Mouse (Mus musculus) monocyte, adult 5-6 weeks (primary cell): ENCODE data around the gene Adra1d. TPM values are rescaled to one million over a fixed set of nuclear protein-coding genes. Genes with fewer than 3 reads are reported as not detected.
A peak's percentile ranks its signal among the peaks of the same experiment; 100 is the strongest.

Experiments used
- ATAC-seq: fragments of 153-309, 156-312 bp; replicated peaks from 2 replicates; pipeline ENCODE4 v1.8.0; 2017; ENCODE audit warnings: mild to moderate bottlenecking; ENCODE audit not compliant: low TSS enrichment, insufficient number of reproducible peaks, severe bottlenecking, poor library complexity, low FRiP score
- total RNA-seq: library from RNA; stranded (forward); fragments of 200-1000, 200-491, 200-594 nt; gene quantifications from 3 replicates; pipeline ENCODE4 v1.2.3, GENCODE M21; 2017

Gene Adra1d
- total RNA-seq, 1 experiment from 2014 or later = not detected

GRCm38 (mm10) chr2:131505431-131505830 is 56.7 kb downstream of the Adra1d start:
- no peak for ATAC-seq

- 0 out of 2 replicates have a peak, but pooled peaks have one; percentile 33 for ATAC-seq
Observed at GRCm38 (mm10) chr2:131502561-131502960, 59.5 kb downstream of the Adra1d start.

DNA sequence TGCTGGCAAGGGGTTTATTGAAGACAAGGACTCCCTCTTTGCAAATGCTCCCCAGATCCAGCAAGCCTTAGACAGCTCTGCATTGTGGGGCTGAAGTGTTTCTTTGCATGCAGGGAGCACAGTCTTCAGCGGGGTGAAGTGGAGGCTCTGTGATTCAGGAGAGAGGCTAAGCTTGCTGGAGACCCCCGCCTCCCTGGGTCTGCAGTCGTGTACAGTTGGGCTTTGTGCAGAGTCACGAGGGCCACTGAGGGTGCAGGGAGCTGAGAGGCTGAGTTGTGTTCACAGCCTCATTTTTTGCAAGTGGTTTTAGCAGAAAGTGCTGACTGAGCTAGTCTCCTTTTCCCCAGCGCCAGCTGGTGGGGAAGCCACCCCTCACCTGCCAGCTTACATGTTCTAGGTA is 60.2 kb downstream of the Adra1d start:
- ATAC-seq = no peak

DNA sequence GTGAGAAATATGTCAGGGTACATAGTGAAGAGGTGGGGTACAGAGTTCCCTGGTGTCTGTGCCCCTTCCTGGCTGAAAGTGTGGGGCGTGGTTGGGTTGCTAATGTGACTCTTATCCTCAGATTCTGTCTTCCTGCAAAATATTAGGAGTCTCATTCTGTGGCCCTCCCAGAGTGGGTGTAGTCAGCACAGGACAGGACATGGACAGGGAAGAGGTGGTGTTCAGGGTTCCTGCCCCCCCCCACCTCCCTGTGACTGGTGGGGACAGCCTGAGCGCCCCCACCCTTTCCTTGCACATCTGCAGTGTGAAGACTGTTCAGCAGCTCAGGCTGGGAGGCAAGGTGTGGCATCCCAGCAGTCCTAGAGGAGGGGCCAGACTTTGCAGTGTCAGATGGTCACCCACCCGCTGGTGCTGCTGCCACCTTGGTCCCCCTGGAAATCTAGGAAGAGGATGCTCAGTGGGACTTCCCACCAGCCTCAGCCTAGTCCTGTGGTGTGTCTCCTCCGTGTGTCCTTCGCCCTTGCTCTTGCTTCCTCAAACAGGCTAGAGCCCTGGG is 62.7 kb downstream of the Adra1d start:
- no peak for ATAC-seq

- ATAC-seq = no peak
Observed at GRCm38 (mm10) chr2:131498219-131498618, 63.9 kb downstream of the Adra1d start.

DNA sequence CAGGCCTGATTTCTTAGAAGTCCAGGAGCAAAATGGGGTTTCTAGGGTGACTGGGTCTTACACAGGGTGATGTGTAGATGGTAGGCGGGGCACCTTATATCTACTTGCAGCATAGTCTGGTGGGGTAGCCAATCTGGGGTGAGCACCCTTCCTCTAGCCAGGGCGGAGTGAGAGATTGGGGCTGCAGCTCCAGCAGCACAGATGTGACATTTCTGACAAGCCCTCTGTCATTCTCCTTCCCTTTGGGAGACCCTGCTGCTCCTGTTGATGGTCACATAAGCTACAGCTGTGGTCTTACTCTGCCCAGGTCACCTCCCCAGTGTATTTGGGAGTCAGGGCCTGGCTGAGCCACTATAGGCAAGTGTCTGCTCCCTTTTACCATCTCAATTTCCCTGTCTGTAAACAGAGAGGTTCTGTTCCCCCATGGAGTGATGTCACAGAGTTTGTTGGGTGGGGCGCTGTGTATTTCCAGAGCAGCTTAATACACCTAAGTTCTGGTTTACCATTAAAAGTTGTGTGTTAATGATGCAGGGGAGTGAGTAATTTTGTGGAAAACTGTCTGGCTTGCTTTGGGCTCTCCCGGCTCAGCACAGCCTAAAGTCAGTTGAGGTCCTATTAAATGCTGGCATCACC is 64.7 kb downstream of the Adra1d start:
- ATAC-seq = no peak

DNA sequence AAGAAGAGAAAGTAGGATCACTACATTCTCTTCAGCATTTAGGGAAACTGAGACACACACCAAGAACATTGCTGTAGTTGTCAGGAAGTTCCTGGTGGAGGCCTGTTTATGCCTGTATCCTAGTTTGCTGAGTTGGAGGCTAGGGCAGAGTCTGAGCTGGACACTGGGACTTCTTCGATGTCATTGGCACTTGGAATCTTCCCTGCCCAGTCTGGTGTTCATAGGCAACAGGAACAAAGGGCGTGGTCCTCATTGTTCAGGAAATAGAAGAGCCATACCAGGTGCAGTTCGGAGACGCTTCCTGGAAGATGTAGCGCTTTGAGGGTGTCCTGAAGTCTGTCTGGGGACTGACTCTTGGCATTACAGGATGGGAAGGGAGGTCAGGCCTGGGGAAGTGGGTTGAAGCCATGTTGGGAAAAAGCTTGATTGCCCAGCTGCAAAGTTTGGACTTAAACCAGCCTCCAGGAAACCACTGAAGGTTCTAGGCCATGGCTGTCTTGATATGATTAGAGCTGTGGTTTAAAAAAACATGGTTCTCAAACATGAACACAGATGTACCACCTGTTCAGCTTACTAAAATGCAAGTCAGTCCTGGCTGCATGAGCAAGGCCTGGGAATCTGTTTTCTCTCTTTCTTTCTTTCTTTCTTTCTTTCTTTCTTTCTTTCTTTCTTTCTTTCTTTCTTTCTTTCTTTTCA is 65.8 kb downstream of the Adra1d start:
- ATAC-seq = no peak

Other genes with a start within 250 kb of the Adra1d start
- 1.5 to 7.3 TPM (median 1.8 TPM) in 3 replicates for gene Rnf24, start 209.4 kb downstream of the Adra1d start, total RNA-seq
- 8.0 to 34.0 TPM (median 20.6 TPM) in 3 replicates for gene Smox, start 70.8 kb downstream of the Adra1d start, total RNA-seq